Mouse (Mus musculus): ENCODE results near the gene Tmem220.
"Not testable (repeated sequence)": the region's sequence is repeated elsewhere in the genome, so short reads cannot be mapped to it uniquely, and the experiment has no call there.

Gene Tmem220

DNA sequence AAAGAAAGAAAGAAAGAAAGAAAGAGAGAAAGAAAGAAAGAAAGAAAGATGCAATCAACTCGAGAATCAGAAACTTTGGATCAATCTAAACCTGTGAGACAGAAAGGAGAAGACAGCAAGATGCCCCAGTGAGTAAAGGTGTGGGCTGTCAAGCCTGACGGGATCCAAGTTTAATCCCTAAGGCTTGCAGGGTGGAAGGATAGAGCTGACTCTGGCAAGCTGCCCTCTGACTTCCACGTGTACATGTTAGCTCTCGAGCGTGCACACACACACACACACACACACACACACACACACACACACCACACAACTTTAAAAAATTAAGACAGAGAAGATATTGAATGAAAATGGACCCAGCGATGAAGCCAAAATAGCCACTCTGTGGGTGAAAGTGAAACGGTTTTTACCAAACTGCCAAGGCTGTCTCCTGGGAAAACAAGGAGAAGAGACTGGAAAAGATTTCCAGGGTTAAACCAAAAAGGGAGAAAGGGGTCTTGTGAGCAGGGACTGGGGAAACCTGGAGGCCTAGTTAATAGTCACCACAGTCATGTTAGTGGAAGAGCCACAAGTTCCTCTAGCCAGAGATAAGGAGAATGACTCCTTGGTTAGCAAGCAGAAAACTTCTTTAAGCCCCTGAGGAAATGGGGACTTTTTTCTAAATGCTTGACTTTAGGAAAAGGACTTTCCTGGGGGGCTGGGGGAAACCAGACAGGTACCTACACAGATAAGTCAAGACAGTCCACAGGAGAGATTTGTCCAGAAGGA is 5.1 kb upstream of the Tmem220 start:
- no peak for DNase-seq (ENCODE audit: low spot score)

- peak; percentile 54 for DNase-seq (ENCODE audit: low spot score)
These were observed 4.0 kb upstream of the Tmem220 start for GRCm38 (mm10) chr11:67020948-67021347.

DNA sequence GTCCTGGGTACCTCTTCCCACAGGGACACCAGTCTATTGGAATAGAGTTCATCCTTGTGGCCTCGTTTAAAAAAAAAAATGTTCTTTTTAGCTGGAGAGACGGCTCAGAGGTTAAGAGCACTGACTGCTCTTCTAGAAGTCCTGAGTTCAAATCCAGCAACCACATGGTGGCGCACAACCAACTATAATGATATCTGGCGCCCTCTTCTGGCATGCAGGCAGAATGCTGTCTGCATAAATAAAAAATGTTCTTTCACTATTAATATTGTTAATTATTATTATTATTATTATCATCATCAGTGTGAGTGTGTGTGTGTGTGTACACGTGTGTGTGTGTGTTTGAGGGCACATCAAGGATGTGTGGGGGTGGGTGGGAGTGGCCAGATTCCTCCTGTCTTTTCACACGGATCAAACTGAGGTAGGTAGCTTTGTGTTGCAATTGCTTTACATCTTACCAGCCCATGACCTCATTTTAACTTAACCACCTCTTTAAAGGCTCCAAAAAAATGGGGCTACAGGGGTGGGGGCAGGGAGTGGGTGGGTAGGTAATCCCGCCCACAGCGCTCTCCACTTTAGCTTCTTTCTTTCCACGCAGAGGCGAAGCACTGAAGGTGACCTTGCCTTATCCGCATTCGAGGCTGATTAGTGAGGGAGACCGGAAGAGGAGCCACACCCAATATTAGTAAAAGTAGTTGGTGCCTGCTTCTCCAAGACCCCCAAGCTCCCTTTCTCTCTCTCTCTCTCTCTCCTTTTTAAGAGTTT is 2.4 kb upstream of the Tmem220 start:
- no peak for DNase-seq (ENCODE audit: low spot score)

- DNase-seq (ENCODE audit: low spot score) = not testable (repeated sequence)
These were observed 1.8 kb upstream of the Tmem220 start for GRCm38 (mm10) chr11:67023191-67023590.

- no peak for DNase-seq (ENCODE audit: low spot score)
These were observed 1.1 kb upstream of the Tmem220 start for GRCm38 (mm10) chr11:67023802-67024340.

- no peak for DNase-seq (ENCODE audit: low spot score)
These were observed 6.1 kb downstream of the Tmem220 start for GRCm38 (mm10) chr11:67030904-67031602.

GRCm38 (mm10) chr11:67031603-67031915 is 6.6 kb downstream of the Tmem220 start:
- no peak for DNase-seq (ENCODE audit: low spot score)

DNA sequence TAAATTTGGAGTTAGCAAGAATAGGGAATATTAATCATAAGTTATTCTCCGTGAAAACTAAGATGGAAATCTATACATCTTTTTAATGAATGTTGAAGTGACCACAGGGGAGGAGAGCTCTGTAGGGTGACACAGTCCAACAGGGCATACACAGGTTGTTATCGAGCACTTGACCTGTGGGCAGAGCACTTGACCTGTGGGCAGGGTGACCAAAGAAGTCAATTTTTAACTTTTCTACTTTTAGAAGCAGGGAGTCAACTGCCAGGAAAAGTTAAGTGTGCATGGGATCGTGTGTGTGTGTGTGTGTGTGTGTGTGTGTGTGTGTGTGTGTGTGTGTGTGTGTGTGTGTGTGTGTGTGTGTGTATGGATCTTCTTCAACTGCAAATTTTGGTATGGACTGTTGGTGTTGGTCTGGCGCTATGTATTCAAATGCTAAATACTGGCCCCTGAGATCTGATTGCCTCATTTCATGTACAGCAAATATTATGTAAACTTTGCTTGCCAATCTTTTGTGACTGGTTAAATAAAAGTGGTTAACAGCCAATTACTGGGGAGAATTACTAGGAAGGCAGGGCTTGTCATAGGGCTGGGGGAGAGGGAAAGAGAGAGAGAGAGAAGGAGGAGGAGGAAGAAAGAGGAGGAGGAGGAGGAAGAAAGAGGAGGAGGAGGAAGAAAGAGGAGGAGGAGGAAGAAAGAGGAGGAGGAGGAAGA is 10.0 kb downstream of the Tmem220 start:
- no peak for DNase-seq (ENCODE audit: low spot score)

GRCm38 (mm10) chr11:67036229-67036628 is 11.3 kb downstream of the Tmem220 start:
- DNase-seq (ENCODE audit: low spot score) = no peak

DNA sequence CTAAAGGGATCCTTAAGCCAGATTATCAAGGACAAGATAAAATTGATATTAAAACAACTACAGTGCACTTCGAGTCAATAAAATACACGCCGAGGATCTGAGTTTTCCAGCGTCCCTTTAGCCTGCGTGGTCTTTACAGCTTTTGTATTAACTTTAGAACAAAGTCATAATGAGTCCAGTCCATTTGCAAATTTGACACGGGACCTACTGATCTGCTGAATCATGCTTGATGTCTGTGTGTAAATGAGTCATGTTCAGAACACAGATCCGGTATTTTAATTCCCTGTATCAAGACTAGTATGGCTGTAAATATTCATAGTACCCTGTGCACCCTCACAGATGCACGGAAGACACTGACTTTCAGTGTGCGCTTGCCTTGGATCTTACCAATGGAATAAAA is 11.9 kb downstream of the Tmem220 start:
- no peak for DNase-seq (ENCODE audit: low spot score)

DNA sequence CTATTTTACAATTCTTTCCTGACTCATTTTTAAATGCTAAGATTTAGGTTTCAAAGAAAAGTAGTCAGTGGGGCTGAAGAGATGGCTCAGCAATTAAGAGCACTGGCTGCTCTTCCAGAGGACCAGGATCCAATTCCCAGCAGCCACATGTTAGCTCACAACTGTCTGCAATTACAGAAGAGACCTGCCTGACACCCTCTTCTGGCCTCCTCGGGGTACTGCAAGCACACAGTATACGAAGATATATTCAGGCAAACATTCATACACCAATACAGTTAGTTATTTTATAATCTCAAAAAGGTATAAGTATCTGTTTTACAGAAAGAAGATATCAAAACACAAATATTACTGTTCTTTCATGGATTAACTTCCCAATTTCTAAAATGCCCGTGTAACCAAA is 14.8 kb downstream of the Tmem220 start:
- no peak for DNase-seq (ENCODE audit: low spot score)

DNA sequence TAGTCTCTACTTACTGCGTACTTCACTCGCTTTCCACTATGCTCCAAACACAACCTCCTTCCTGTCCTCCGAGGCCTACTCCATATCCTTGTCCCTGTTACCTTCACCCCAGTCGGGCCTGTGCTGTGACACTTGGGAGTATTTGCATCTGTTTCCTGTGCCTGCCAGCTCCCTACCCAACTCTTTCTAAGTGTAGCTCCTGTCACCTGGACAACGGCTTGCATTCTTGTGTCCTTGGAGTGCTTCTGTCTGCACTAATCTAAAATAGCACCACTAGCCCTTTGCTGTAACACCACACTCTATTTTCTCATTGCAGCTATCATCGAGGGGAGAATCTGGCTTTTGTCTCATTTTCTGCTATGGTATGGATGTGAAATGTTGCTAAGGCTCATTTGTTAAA is 15.5 kb downstream of the Tmem220 start:
- no peak for DNase-seq (ENCODE audit: low spot score)

DNA sequence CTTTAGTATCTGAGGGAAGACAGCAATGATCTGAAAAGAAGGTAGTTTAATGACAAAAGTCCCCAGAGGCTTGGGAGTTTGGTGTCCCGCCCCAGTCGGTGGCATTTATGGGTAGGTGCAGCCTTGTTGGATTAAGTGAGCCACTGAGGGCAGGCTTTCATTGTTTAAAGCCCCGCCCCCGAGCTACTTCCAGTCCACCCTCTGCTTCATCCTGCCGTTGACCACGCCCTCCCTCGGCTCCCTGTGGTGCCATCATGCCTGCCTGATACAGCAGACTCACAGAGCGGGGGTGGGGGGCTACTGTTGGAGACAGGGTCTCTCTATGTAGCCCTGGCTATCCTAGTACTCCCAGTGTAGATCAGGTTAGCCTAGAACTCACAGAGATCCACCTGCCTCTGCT is 18.1 kb downstream of the Tmem220 start:
- no peak for DNase-seq (ENCODE audit: low spot score)

- DNase-seq (ENCODE audit: low spot score) = no peak
These were observed 20.0 kb downstream of the Tmem220 start for GRCm38 (mm10) chr11:67044959-67045358.

- DNase-seq (ENCODE audit: low spot score) = no peak
These were observed 22.2 kb downstream of the Tmem220 start for GRCm38 (mm10) chr11:67047199-67047598.

GRCm38 (mm10) chr11:67048496-67048895 is 23.5 kb downstream of the Tmem220 start:
- no peak for DNase-seq (ENCODE audit: low spot score)

DNA sequence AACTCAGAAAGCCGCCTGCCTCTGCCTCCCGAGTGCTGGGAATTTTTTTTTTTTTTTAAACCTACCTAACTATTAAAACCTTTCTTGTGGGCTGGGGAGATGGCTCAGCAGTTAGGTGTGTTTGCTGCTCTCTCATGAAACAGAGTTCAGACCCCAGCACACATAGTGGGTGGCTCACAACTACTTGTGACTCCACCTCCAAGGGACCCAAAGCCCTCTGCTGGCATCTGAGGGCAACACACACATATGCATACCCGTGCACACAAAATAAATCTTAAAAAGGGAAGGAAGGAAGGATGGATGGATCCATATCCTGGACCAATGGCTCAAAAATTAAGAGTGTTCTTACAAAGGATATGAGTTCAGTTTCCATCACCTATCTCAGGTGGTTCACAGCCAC is 24.3 kb downstream of the Tmem220 start:
- no peak for DNase-seq (ENCODE audit: low spot score)

DNA sequence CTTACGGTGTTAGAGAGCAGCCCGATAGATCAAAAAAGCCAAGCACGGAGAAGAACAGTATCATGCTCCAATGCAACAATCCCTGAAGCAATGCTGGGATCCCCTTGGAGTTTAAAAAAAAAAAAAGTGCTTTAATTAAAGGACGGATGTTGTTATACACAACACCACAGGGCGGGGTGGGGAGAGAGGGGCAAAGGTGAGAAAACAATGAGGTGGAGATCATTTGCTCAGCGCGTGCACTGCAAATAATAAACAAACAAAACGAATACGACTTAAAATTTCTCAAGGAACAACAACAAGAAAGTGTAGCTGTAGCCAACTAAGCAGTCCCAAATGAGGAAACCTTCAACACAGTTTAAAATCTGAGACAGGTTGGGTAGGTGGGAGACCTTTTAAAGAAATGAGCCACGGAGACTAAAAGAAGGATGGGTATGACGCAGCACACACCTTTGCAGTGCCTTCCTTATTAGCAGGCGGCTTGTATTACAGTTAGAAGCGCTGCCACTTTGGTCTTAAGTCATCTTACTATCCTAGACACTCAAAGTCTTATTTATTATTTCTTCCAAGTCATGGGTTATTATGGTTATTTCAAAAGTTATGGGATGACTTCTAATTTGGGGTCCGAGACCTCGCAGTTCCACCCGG is 26.8 kb downstream of the Tmem220 start:
- no peak for DNase-seq (ENCODE audit: low spot score)

DNA sequence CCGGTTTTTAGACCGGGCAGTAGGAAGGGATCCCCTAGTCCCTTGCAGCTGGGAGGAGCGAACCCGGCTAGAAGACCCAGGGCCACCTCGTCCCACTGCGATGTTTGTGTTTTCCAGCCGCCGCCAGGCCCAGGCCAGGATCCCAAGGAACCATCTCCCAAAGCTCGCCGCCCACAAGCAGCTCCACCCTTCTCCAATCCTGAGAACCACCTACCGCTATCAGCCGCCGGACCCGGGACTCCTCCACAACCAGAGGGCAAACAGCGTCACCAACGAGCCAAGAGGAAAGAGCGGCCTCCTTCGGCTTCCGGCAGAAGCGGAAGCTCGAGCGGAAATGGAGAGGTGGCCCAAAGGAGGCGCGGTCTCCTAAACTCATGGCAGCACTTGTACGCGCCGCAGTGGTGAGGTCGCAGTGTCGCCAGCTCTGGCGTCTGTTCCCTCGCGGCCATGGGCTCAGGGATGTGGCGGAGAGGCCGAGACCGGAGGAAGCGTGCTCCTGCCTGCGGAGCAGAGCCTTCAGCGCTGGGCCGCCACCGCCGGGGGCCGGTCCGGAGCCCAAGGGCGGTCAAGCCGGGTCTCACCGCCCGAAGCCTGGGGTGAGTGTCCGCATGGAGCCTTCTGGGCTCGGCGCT is 27.5 kb downstream of the Tmem220 start, which contains the start of the genes Adprm and Sco1:
TSS of gene Adprm (minus strand) at position 274 of the 632 bp plus-strand sequence.
TSS of gene Sco1 (plus strand) at position 350 of the 632 bp plus-strand sequence.
- peak; percentile 85 for DNase-seq (ENCODE audit: low spot score)

GRCm38 (mm10) chr11:67054754-67055365 is 29.9 kb downstream of the Tmem220 start:
- no peak for DNase-seq (ENCODE audit: low spot score)

Data from c-Kit-positive CD71-positive TER-119-positive erythroid progenitor cells, embryonic 14.5 days (primary cell).